Mouse (Mus musculus): ENCODE results near the gene Gm17660. TPM values are rescaled to one million over a fixed set of nuclear protein-coding genes. Genes with fewer than 3 reads are reported as not detected.

Gm17660 gene
- total and polyA plus RNA-seq, 3 experiments = not detected

DNA sequence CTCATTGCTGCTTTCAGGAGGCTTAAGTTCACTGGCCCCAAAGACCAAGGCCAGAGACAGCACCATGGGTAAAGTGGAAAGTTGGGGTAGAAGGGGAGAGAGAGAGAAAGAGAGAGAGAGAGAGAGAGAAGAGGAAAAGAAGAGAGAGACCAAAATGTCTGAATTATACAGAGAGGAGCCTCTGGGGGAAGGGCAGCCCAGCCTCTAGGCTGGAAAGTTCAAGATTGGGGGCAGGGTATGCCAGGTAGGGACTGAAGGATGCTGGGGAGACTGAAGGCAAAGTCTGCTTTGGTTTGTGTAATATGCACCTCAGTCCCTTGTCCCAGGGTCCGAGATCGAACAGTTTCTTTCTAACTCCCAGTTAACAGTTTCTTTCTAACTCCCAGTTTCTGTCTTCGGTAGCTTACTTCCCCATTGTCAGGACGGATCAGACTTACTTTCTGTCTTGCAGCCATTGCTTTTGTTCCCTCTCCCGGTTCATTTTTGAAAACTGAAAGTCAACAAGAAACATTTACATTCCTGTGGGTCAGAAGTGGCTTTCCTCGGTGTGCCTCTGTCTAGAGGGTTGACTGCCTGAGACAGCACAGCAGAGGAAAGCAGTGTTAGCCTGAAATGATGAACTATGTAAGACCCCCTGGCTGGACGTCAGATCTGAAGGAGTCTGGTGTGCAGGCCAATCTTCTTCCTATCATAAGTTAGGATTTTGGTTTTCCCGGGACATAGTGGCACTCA lies 54.0 kb downstream of the Gm17660 start:
- no peak overlapping the region for H3K27ac ChIP-seq
- no peak overlapping the region for H3K9ac ChIP-seq (ENCODE audit: low read depth, low read length)
- H3K36me3 ChIP-seq (ENCODE audit: control insufficient read depth, insufficient read depth, low read length) = peaks cover 2% of the 10 kb centered on the region; the same call in 1 of the 2 replicates
- 78% methylated on average over 8 of the region's 8 CpGs for WGBS
- no peaks in the 10 kb centered on the region for H3K79me2 ChIP-seq (replicated peaks; ENCODE audit: control insufficient read depth, insufficient read depth, low read length)
- DNase-seq = no peak
- H3K4me1 ChIP-seq (ENCODE audit: control insufficient read depth, insufficient read depth, low read length) = peaks cover 13% of the 10 kb centered on the region
- TF ChIP-seq EP300 (IDR thresholded peaks at IDR 0.05; ENCODE audit: insufficient read depth, low read depth, low read length) = no peak
- no peak for TF ChIP-seq CTCF (IDR thresholded peaks at IDR 0.05)
- no peak overlapping the region for H3K4me3 ChIP-seq
- no peaks in the 10 kb centered on the region for H3K27me3 ChIP-seq (ENCODE audit: control insufficient read depth, insufficient read depth, low read length)
- intact Hi-C loops (cut with DNase I) = loop anchor here (1.0 to 2.0 kb wide), 2 partner anchors 23 kb away; partner anchors contain the start of gene Nudt9

DNA sequence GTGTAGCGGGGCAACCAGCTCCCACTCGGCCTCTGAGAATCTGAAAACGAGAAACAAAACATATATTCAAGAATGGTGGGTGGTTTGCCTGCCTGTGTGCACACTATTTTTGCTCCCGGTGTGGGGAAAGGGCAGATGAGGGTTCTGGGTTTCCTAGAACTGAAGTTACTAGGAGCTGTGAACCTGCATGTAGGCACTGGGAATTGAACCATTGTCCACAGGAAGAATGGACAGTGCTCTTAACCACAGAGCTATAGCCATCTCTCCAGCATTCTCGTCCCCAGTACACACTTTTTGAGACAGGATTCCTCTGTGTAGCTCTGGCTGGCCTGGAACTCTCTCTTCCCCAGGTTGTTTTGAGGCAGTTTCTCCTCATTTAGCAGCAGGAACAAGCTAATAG lies 54.9 kb downstream of the Gm17660 start:
- H3K27me3 ChIP-seq (ENCODE audit: control insufficient read depth, insufficient read depth, low read length) = no peaks in the 10 kb centered on the region
- TF ChIP-seq EP300 (IDR thresholded peaks at IDR 0.05; ENCODE audit: insufficient read depth, low read depth, low read length) (no peak), POLR2A (IDR thresholded peaks at IDR 0.05; ENCODE audit: insufficient read depth, low read depth, low read length) (no peak), CTCF (IDR thresholded peaks at IDR 0.05) (no peak)
- peaks cover 13% of the 10 kb centered on the region for H3K4me1 ChIP-seq (ENCODE audit: control insufficient read depth, insufficient read depth, low read length)
- DNase-seq = peak in 1 of 2 experiments; percentile 26
- 54% methylated on average over 5 of the region's 5 CpGs for WGBS
- intact Hi-C loops (cut with DNase I) = loop anchor here (2.0 kb wide), 1 partner anchor 22 kb away; no protein-coding TSS in a partner anchor
- H3K27ac ChIP-seq = peak overlapping the region; percentile 97
- no peak overlapping the region for H3K9ac ChIP-seq (ENCODE audit: low read depth, low read length)
- H3K36me3 ChIP-seq (ENCODE audit: control insufficient read depth, insufficient read depth, low read length) = peaks cover 2% of the 10 kb centered on the region; the same call in 1 of the 2 replicates
- H3K79me2 ChIP-seq (replicated peaks; ENCODE audit: control insufficient read depth, insufficient read depth, low read length) = no peaks in the 10 kb centered on the region
- H3K4me3 ChIP-seq = peak overlapping the region; percentile 90; the same call in 1 of the 2 replicates

DNA sequence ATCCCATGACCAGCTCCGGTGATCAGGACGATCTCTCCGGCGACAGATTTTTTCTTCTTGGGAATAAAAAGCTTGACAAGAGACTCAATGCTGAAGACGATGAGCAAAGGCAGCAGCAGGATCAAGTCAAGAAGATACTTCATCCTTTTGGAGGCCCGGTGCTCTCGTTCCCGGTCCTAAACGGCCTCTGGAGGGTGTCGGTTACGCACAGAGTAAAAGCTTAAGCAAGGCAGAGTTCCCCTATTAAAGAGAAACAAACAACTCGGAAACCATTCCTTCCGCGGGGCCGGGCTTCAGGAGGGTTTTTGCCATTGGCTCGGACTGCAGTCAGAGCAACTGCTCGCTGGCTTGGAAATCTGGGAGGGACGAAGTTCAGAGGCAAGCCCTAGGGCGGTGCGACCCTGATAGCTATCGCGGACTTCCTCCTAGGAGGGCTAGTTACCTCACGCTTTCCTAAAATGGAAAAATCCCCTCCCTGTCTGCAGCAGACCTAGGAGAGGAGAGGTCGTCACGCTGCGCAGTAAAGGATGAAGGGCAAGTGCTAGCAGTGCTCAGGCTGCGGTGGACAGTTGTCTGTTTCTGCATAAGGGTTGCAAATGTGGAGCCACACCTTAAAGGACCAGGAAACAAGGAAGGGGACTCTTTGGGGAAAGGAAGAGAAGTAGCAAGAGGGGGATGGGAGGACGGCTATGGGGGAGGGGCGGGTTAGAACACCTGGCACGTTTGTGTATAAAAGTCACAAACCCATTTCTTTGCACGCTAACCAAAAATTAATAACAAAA lies 55.6 kb downstream of the Gm17660 start, which contains the start of gene Hsd17b11:
Gene Hsd17b11, minus strand, starts transcription at position 323 of the 782 bp plus-strand sequence.
- intact Hi-C loops (cut with DNase I) = loop anchor here (2.0 kb wide), 1 partner anchor 21 kb away; no protein-coding TSS in a partner anchor
- peak; percentile 92 for TF ChIP-seq POLR2A (IDR thresholded peaks at IDR 0.05; ENCODE audit: insufficient read depth, low read depth, low read length)
- TF ChIP-seq EP300 (IDR thresholded peaks at IDR 0.05; ENCODE audit: insufficient read depth, low read depth, low read length) = peak; percentile 58; the same call in 1 of the 2 replicates
- TF ChIP-seq CTCF (IDR thresholded peaks at IDR 0.05) = peak; percentile 31; the same call in 1 of the 2 replicates
- Histone ChIP-seq H3K79me2 (replicated peaks; ENCODE audit: control insufficient read depth, insufficient read depth, low read length) (no peaks in the 10 kb centered on the region), H3K4me1 (ENCODE audit: control insufficient read depth, insufficient read depth, low read length) (peaks cover 13% of the 10 kb centered on the region), H3K27ac (peak within 1 kb of the TSS; percentile 97), H3K9ac (ENCODE audit: low read depth, low read length) (peak within 1 kb of the TSS; percentile 63), H3K4me3 (peak within 1 kb of the TSS; percentile 90), H3K27me3 (ENCODE audit: control insufficient read depth, insufficient read depth, low read length) (no peaks in the 10 kb centered on the region), H3K36me3 (ENCODE audit: control insufficient read depth, insufficient read depth, low read length) (peaks cover 2% of the 10 kb centered on the region; the same call in 1 of the 2 replicates)
- peak; percentile 85 to 93 for DNase-seq
- WGBS = 2% methylated on average over 31 of the region's 31 CpGs

Small RNA genes lying within 50 kb of the gene (microRNA-seq; reads per million reads assigned to microRNA genes)
- gene Mir5619 = 0.56 to 0.77 reads per million in 2 experiments

Other genes with a start within 250 kb of the Gm17660 start
- gene Klhl8, start 166.3 kb downstream of the Gm17660 start, total RNA-seq (2021) = 10 to 100 TPM; 11.0 to 12.1 TPM
- 7.7 and 16.6 TPM in 2 replicates for gene Klhl8, start 166.3 kb downstream of the Gm17660 start, polyA plus RNA-seq (2012; rRNA removed)
- gene Hsd17b13, start 100.2 kb downstream of the Gm17660 start, total RNA-seq (2021) = not detected
- gene Hsd17b13, start 100.2 kb downstream of the Gm17660 start, polyA plus RNA-seq (2012; rRNA removed) = 0.32 TPM in 1 of 2 replicates, not detected in the other
- gene Hsd17b11, start 55.7 kb downstream of the Gm17660 start, total RNA-seq (2021) = 10 to 100 TPM; 23.1 to 30.8 TPM
- 14.0 and 20.6 TPM in 2 replicates for gene Hsd17b11, start 55.7 kb downstream of the Gm17660 start, polyA plus RNA-seq (2012; rRNA removed)
- 10 to 100 TPM; 48.3 to 59.1 TPM for gene Nudt9, start 31.3 kb downstream of the Gm17660 start, total RNA-seq (2021)
- 38.7 and 39.0 TPM in 2 replicates for gene Nudt9, start 31.3 kb downstream of the Gm17660 start, polyA plus RNA-seq (2012; rRNA removed)
- gene Sparcl1, start 36.1 kb upstream of the Gm17660 start, total RNA-seq (2021) = 100 to 1,000 TPM; 182 to 219 TPM
- 122 and 281 TPM in 2 replicates for gene Sparcl1, start 36.1 kb upstream of the Gm17660 start, polyA plus RNA-seq (2012; rRNA removed)
- gene Dspp, start 93.1 kb upstream of the Gm17660 start, total RNA-seq (2021) = not detected
- not detected in 2 replicates for gene Dspp, start 93.1 kb upstream of the Gm17660 start, polyA plus RNA-seq (2012; rRNA removed)
- gene Dmp1, start 125.0 kb upstream of the Gm17660 start, total RNA-seq (2021) = not detected
- not detected in 2 replicates for gene Dmp1, start 125.0 kb upstream of the Gm17660 start, polyA plus RNA-seq (2012; rRNA removed)
- not detected for gene Ibsp, start 221.6 kb upstream of the Gm17660 start, total RNA-seq (2021)
- gene Ibsp, start 221.6 kb upstream of the Gm17660 start, polyA plus RNA-seq (2012; rRNA removed) = 0.12 TPM in 1 of 2 replicates, not detected in the other
- gene Mepe, start 247.7 kb upstream of the Gm17660 start, total RNA-seq (2021) = not detected
- gene Mepe, start 247.7 kb upstream of the Gm17660 start, polyA plus RNA-seq (2012; rRNA removed) = not detected in 2 replicates